Mouse (Mus musculus) forebrain, embryonic 14.5 days (tissue): Measurements from ENCODE around the gene Dnah11. TPM values are rescaled to one million over a fixed set of nuclear protein-coding genes. Genes with fewer than 3 reads are reported as not detected.

Source experiments
- ATAC-seq: fragments of 200-750 bp; cut with Nextera tagmentation; 2 replicates; pipeline ENCODE4 v1.8.0; 2017; ENCODE audit warnings: mild to moderate bottlenecking, moderate library complexity
- DNase-seq: peaks from one replicate; pipeline ENCODE4 v3.0.0-alpha.2; 2015; ENCODE audit warnings: low spot score
- H3K27ac ChIP-seq: fragments of 300-500 bp; sonication (generic); 2 replicates; pipeline ENCODE4 v1.5.1; 2014; ENCODE audit warnings: low read depth, mild to moderate bottlenecking, control low read depth, low read length, moderate library complexity
- H3K27me3 ChIP-seq: fragments of 300-500 bp; sonication (generic); replicated peaks from 2 replicates; pipeline ENCODE4 v1.6.1; 2014; ENCODE audit warnings: low read length, control low read depth, mixed read lengths; ENCODE audit not compliant: control insufficient read depth, insufficient read depth
- H3K36me3 ChIP-seq: fragments of 300-500 bp; sonication (generic); 2 replicates; pipeline ENCODE4 v1.6.1; 2014; ENCODE audit warnings: low read length, control low read depth; ENCODE audit not compliant: control insufficient read depth, insufficient read depth
- H3K4me1 ChIP-seq: fragments of 300-500 bp; sonication (generic); 2 replicates; pipeline ENCODE4 v1.6.1; 2014; ENCODE audit warnings: antibody characterized with exemption, low read length, control low read depth; ENCODE audit not compliant: control insufficient read depth, insufficient read depth
- H3K4me2 ChIP-seq: fragments of 300-500 bp; sonication (generic); 2 replicates; pipeline ENCODE4 v1.6.1; 2014; ENCODE audit warnings: mild to moderate bottlenecking, control low read depth, low read length
- H3K4me3 ChIP-seq: fragments of 300-500 bp; sonication (generic); 2 replicates; pipeline ENCODE4 v1.5.1; 2014; ENCODE audit warnings: low read depth, low read length, control low read depth
- H3K9ac ChIP-seq: fragments of 300-500 bp; sonication (generic); 2 replicates; pipeline ENCODE4 v1.6.1; 2014; ENCODE audit warnings: mild to moderate bottlenecking, low read length, control low read depth, moderate library complexity
- H3K9me3 ChIP-seq: fragments of 300-500 bp; sonication (generic); replicated peaks from 2 replicates; pipeline ENCODE4 v1.6.1; 2016; ENCODE audit warnings: low read length, control low read depth, mixed read lengths; ENCODE audit not compliant: control insufficient read depth
- WGBS: fragments of 180-500 bp; shearing (Covaris S2); extraction: QIAGEN DNeasy Blood & Tissue Kit; methylation state at CpG from one replicate; pipeline ENCODE4 v1.1.7; 2014; 5-methylcytosine and 5-hydroxymethylcytosine counted together
- polyA plus RNA-seq: library from polyadenylated mRNA; unstranded; fragments of >200 nt; fragmentation: Nextera tagmentation; extraction: Ambion mirVana; gene quantifications from 2 replicates; pipeline ENCODE4 v1.2.1, GENCODE M21; 2014

The Dnah11 gene
- polyA plus RNA-seq = 0.11 and 0.15 TPM in 2 replicates

GRCm38 (mm10) chr12:118198386-118199093, at the start of gene Dnah11:
Dnah11 (minus strand) TSS chr12:118199043.
- H3K4me3 ChIP-seq = peak within 1 kb of the TSS; percentile 45
- peak within 1 kb of the TSS; percentile 95 for H3K4me2 ChIP-seq
- no peaks in the 10 kb centered on the region for H3K36me3 ChIP-seq
- DNase-seq = peak; percentile 82
- ATAC-seq = peak; percentile 98
- peaks cover 27% of the 10 kb centered on the region for H3K27me3 ChIP-seq
- no peaks in the 10 kb centered on the region for H3K9me3 ChIP-seq
- H3K9ac ChIP-seq = peak within 1 kb of the TSS; percentile 47
- H3K4me1 ChIP-seq = peaks cover 3% of the 10 kb centered on the region; the same call in 1 of the 2 replicates
- no peak within 1 kb of the TSS for H3K27ac ChIP-seq
- whole genome bisulfite sequencing = under 1% methylated on average over 47 of the region's 47 CpGs

GRCm38 (mm10) chr12:118221182-118221581, 22.3 kb upstream of the Dnah11 start:
- Histone ChIP-seq H3K36me3 (no peaks in the 10 kb centered on the region), H3K4me2 (no peak overlapping the region), H3K27ac (no peak overlapping the region), H3K27me3 (no peaks in the 10 kb centered on the region), H3K9me3 (no peaks in the 10 kb centered on the region), H3K4me3 (no peak overlapping the region), H3K9ac (no peak overlapping the region), H3K4me1 (no peaks in the 10 kb centered on the region)
- WGBS = 61% methylated on average over 3 of the region's 3 CpGs
- ATAC-seq (no peak), DNase-seq (no peak)

- ATAC-seq = no peak
- no peak overlapping the region for H3K27ac ChIP-seq
Observed at GRCm38 (mm10) chr12:118220062-118220461, 21.2 kb upstream of the Dnah11 start.

GRCm38 (mm10) chr12:118212163-118212562, 13.3 kb upstream of the Dnah11 start:
- 89% methylated on average over 2 of the region's 2 CpGs for WGBS
- H3K4me2 ChIP-seq = no peak overlapping the region
- no peaks in the 10 kb centered on the region for H3K4me1 ChIP-seq
- ATAC-seq (no peak), DNase-seq (no peak)
- H3K4me3 ChIP-seq = no peak overlapping the region
- H3K36me3 ChIP-seq = no peaks in the 10 kb centered on the region
- H3K9me3 ChIP-seq = no peaks in the 10 kb centered on the region
- H3K9ac ChIP-seq = no peak overlapping the region
- no peaks in the 10 kb centered on the region for H3K27me3 ChIP-seq
- no peak overlapping the region for H3K27ac ChIP-seq

More at GRCm38 (mm10) chr12:118220062-118220461, 21.2 kb upstream of the Dnah11 start:
- no peak for DNase-seq
- Histone ChIP-seq H3K9me3 (no peaks in the 10 kb centered on the region), H3K4me3 (no peak overlapping the region), H3K36me3 (no peaks in the 10 kb centered on the region), H3K4me1 (no peaks in the 10 kb centered on the region), H3K4me2 (no peak overlapping the region), H3K27me3 (no peaks in the 10 kb centered on the region), H3K9ac (no peak overlapping the region)

- ATAC-seq (no peak), DNase-seq (peak; percentile 63)
- Histone ChIP-seq H3K4me1 (peaks cover 3% of the 10 kb centered on the region; the same call in 1 of the 2 replicates), H3K36me3 (no peaks in the 10 kb centered on the region), H3K9ac (no peak overlapping the region), H3K27ac (no peak overlapping the region), H3K4me2 (no peak overlapping the region), H3K9me3 (no peaks in the 10 kb centered on the region), H3K27me3 (peaks cover 27% of the 10 kb centered on the region), H3K4me3 (no peak overlapping the region)
- 27% methylated on average over 2 of the region's 2 CpGs for WGBS
Observed at GRCm38 (mm10) chr12:118196583-118196982, 2.3 kb downstream of the Dnah11 start.

GRCm38 (mm10) chr12:118189535-118189934, 9.3 kb downstream of the Dnah11 start:
- H3K4me3 ChIP-seq = no peak overlapping the region
- H3K4me2 ChIP-seq = no peak overlapping the region
- no peak for ATAC-seq
- WGBS = 78% methylated on average over 3 of the region's 3 CpGs
- H3K9me3 ChIP-seq = no peaks in the 10 kb centered on the region
- H3K36me3 ChIP-seq = no peaks in the 10 kb centered on the region
- H3K27me3 ChIP-seq = 0 out of 2 replicates have a peak, but pooled peaks cover 5% of the 10 kb centered on the region
- H3K27ac ChIP-seq = no peak overlapping the region
- H3K9ac ChIP-seq = no peak overlapping the region
- no peak for DNase-seq
- H3K4me1 ChIP-seq = peaks cover 7% of the 10 kb centered on the region; the same call in 1 of the 2 replicates

- Histone ChIP-seq H3K4me3 (no peak overlapping the region), H3K9ac (no peak overlapping the region), H3K27me3 (0 out of 2 replicates have a peak, but pooled peaks cover 5% of the 10 kb centered on the region), H3K4me1 (peaks cover 7% of the 10 kb centered on the region; the same call in 1 of the 2 replicates), H3K27ac (no peak overlapping the region), H3K4me2 (no peak overlapping the region), H3K9me3 (no peaks in the 10 kb centered on the region), H3K36me3 (no peaks in the 10 kb centered on the region)
- DNase-seq (no peak), ATAC-seq (no peak)
- WGBS = 28% methylated on average over 2 of the region's 2 CpGs
Observed at GRCm38 (mm10) chr12:118187663-118188062, 11.2 kb downstream of the Dnah11 start.

GRCm38 (mm10) chr12:118186881-118187489, 11.9 kb downstream of the Dnah11 start:
- Histone ChIP-seq H3K4me2 (no peak overlapping the region), H3K9me3 (no peaks in the 10 kb centered on the region), H3K27me3 (0 out of 2 replicates have a peak, but pooled peaks cover 5% of the 10 kb centered on the region), H3K4me3 (no peak overlapping the region), H3K9ac (no peak overlapping the region), H3K36me3 (no peaks in the 10 kb centered on the region), H3K4me1 (peaks cover 7% of the 10 kb centered on the region; the same call in 1 of the 2 replicates), H3K27ac (no peak overlapping the region)
- WGBS = 6% methylated on average over 4 of the region's 4 CpGs
- DNase-seq (peak; percentile 21), ATAC-seq (no peak)
